8 mouse cellular contexts compared by ENCODE assay signal in genomic region chr4:47502546-47502971, GRCm38 (mm10). TPM values are rescaled to one million over a fixed set of nuclear protein-coding genes. Genes with fewer than 3 reads are reported as not detected.
DNase-seq lines count a peak whose midpoint lies in the region; ATAC-seq and TF ChIP-seq lines count a peak whose summit lies in the region.

No protein-coding gene starts in this region.

- no peaks in the 10 kb centered on the region for H3K9me3 ChIP-seq in heart, embryonic 13.5 days

- H3K9ac ChIP-seq in heart, embryonic 13.5 days: no peak overlapping the region

- peak overlapping the region; percentile 47 for H3K4me2 ChIP-seq in heart, embryonic 13.5 days

- no peak for ATAC-seq in heart, embryonic 13.5 days (ENCODE audit: extremely low read depth, insufficient number of reproducible peaks, low FRiP score, low TSS enrichment)

- WGBS in heart, embryonic 13.5 days: 21% methylated on average over 4 of the region's 4 CpGs

- peak; percentile 85 for TF ChIP-seq CTCF in gastrocnemius, adult 2 months (IDR thresholded peaks at IDR 0.05)

- no peaks in the 10 kb centered on the region for H3K27me3 ChIP-seq in heart, embryonic 13.5 days (replicated peaks)

- DNase-seq in gastrocnemius, adult 2 months: peak; percentile 40
- DNase-seq in gastrocnemius, postnatal 36 days: no peak
- DNase-seq in WW6 (ENCODE audit: low read depth, low spot score): peak; percentile 28
- peak; percentile 57 to 69 for DNase-seq in cerebellum, postnatal 36 days
- DNase-seq in kidney, postnatal 4 days: peak; percentile 36 to 55
- peak; percentile 51 for DNase-seq in lung, postnatal 14 days
- peak; percentile 44 to 45 for DNase-seq in right cerebral cortex, postnatal 10 days (ENCODE audit: low spot score in 2 of 2)

- no peaks in the 10 kb centered on the region for H3K36me3 ChIP-seq in heart, embryonic 13.5 days

- H3K4me1 ChIP-seq in heart, embryonic 13.5 days: peaks cover 13% of the 10 kb centered on the region

- H3K4me3 ChIP-seq in gastrocnemius, adult 2 months: no peak overlapping the region
- H3K4me3 ChIP-seq in heart, embryonic 13.5 days: 0 out of 2 replicates have a peak overlapping the region, but pooled peaks have one; percentile 5

- intact Hi-C loops in gastrocnemius, adult 2 months (cut with DNase I): loop anchor here (5.0 kb wide), 1 partner anchor 65 kb away; no protein-coding TSS in a partner anchor
- intact Hi-C loops in gastrocnemius, postnatal 36 days (cut with DNase I): loop anchor here (2.0 to 5.0 kb wide), 2 partner anchors 64 to 70 kb away; no protein-coding TSS in a partner anchor

- H3K27ac ChIP-seq in gastrocnemius, adult 2 months: no peak overlapping the region
- no peak overlapping the region for H3K27ac ChIP-seq in heart, embryonic 13.5 days (replicated peaks)

RNA-seq across cellular contexts. Expression of gene Sec61b, which starts 28.1 kb away (rescaled TPM):
- total RNA-seq in gastrocnemius, adult 2 months (2021): 10 to 100 TPM; 37.4 to 43.7 TPM
- total RNA-seq in gastrocnemius, postnatal 36 days (2021): 10 to 100 TPM; 41.6 to 55.7 TPM
- polyA plus RNA-seq in heart, embryonic 13.5 days (2015; fragmentation: Nextera tagmentation; extraction: Ambion mirVana): 174 TPM in 2 replicates

RNA-seq across cellular contexts. Expression of gene Alg2, which starts 28.4 kb away (rescaled TPM):
- 10 to 100 TPM; 11.2 to 11.4 TPM for total RNA-seq in gastrocnemius, adult 2 months (2021)
- total RNA-seq in gastrocnemius, postnatal 36 days (2021): 10 to 100 TPM in 1 of 2 experiments, 1 to 10 TPM in 1; 8.8 to 13.1 TPM
- 27.5 and 27.8 TPM in 2 replicates for polyA plus RNA-seq in heart, embryonic 13.5 days (2015; fragmentation: Nextera tagmentation; extraction: Ambion mirVana)

Comparison
In these comparisons a context has a peak if more than half of its experiments do, and no peak if none do; other contexts are left out.
1. DNase-seq: peak in gastrocnemius, adult 2 months (single experiment), WW6 (single experiment), cerebellum, postnatal 36 days (2 of 2), kidney, postnatal 4 days (2 of 2), lung, postnatal 14 days (single experiment) and right cerebral cortex, postnatal 10 days (2 of 2); none in gastrocnemius, postnatal 36 days (0 of 2).